Mouse (Mus musculus): ENCODE data around the gene Kcnh5. TPM values are rescaled to one million over a fixed set of nuclear protein-coding genes. Genes with fewer than 3 reads are reported as not detected.

Gene Kcnh5
- polyA plus RNA-seq, 1 experiment from 2014 or later: 3.9 TPM

GRCm38 (mm10) chr12:74848611-74849347 is 328.4 kb downstream of the Kcnh5 start:
- WGBS: 70% methylated on average over 12 of the region's 12 CpGs
- no peak overlapping the region for H3K9ac ChIP-seq
- H3K4me2 ChIP-seq: 0 out of 2 replicates have a peak overlapping the region, but pooled peaks have one; percentile 23
- H3K36me3 ChIP-seq: no peaks in the 10 kb centered on the region
- H3K4me1 ChIP-seq (replicated peaks): 0 out of 2 replicates have a peak, but pooled peaks cover 9% of the 10 kb centered on the region
- no peak overlapping the region for H3K4me3 ChIP-seq
- H3K9me3 ChIP-seq: no peaks in the 10 kb centered on the region
- H3K27me3 ChIP-seq: no peaks in the 10 kb centered on the region
- ATAC-seq (ENCODE audit: low FRiP score, low read depth): no peak
- H3K27ac ChIP-seq (replicated peaks): no peak overlapping the region

Other genes starting within 250 kb of the Kcnh5 start
- 22.8 and 28.4 TPM in 2 replicates for gene Rhoj, start 131.0 kb upstream of the Kcnh5 start, polyA plus RNA-seq (2015; fragmentation: Nextera tagmentation; extraction: Ambion mirVana)
- not detected in 2 replicates for gene Gphb5, start 239.4 kb upstream of the Kcnh5 start, polyA plus RNA-seq (2015; fragmentation: Nextera tagmentation; extraction: Ambion mirVana)